Mouse (Mus musculus) kidney, adult 18-20 months (tissue): Measurements from ENCODE around the gene Olfr1020.

Source experiments
- DNase-seq: peaks from one replicate; pipeline ENCODE4 v3.0.0; 2021

Gene Olfr1020

DNA sequence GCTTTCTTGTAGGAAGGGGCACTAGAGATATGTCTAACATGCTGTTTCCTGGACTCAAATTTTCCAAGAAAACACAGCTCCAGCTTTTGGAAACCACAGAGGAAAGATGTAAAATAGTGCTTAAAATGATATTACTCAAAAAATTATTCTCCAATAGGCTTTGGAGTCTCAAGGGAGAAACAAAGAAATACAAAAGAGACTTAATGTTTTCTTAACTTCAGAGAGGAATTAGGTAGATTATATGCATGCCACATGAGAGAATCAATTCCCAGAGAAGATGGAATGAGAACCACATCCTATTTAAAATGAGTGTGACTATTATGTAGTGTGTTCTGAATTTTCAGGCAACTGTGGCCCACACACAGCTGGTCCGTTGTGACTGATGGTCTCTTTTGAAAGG lies at the start of gene Olfr1020:
TSS of gene Olfr1020 (plus strand) at position 301 of the 400 bp plus-strand sequence.
- DNase-seq, result no peak

DNA sequence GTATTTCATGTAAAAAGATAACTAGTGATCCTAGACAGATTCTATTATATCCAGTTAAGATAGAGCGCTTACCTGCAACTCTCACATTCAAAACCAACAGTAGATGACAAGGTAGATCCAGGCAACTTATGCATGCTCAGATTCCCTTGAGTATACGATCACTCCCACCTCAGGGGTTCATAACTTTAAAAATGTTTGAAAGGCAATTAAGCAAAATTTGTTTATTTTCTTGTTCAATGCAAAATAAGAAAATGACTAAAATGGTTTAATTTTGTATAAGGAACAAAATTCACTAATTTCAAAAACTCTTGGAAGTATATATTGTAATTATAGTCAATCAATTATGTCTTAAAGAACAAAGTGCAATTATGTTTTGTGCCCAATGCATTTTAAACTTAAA lies 44.4 kb upstream of the Olfr1020 start, which contains the start of gene Olfr1016:
TSS of gene Olfr1016 (minus strand) at position 101 of the 400 bp plus-strand sequence.
- DNase-seq, result no peak

DNA sequence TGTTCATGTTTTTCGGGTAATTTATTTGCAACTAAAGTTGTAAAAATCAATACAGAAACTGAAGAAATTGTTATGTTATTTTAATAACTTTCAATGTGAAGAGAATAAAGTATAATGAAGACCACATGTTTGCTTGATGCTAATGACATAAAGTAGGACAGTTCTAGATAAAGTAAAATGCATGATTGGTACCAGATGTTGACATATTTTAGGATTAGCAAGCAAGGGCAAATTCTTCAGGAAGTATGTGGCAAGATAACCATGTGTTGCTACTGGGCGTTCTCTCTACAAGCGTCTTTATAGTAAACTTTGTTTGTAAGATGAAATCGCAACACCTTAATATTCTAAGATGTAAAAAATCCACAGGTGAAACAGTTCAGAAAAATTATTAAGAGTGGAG lies 42.3 kb upstream of the Olfr1020 start:
- no peak for DNase-seq

DNA sequence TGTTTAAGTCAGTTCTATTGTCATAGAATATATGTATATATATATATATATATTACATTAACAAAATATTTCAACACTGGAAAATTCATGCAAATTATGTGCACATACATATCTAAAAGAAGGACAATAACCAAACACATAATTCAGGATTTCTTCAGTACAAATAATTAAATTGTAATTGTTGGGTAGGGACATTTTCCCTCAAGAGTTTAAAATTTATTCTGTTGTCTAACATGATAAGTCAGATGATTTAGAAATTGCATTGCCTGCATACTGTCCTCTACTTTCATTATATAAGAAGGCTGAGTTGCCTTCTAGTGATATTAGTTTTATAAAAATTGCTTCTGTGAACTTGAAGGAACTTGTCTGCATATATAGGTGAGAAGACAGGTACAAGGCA lies 28.7 kb upstream of the Olfr1020 start, which contains the start of gene Olfr1018:
TSS of gene Olfr1018 (plus strand) at position 301 of the 400 bp plus-strand sequence.
- DNase-seq, result no peak

DNA sequence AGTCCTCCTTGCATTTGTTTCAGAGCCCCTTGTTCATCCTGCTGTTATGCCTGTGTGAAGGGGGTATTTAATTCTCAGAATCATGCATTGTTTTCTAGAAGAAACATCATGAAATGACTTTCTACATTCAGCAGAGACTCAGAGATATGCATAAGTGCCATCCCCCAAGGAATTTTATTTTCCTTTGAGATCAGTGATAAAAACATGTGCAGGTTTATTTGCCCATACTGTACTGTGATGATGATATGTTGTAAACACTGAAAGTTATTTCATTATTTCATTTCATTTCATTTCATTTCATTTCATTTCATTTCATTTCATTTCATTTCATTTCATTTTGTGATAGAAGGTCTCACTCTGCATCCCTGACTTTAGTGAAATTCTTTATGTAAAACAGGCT lies 1.4 kb upstream of the Olfr1020 start, which contains the start of gene Olfr1019:
TSS of gene Olfr1019 (minus strand) at position 101 of the 400 bp plus-strand sequence.
- no peak for DNase-seq

DNA sequence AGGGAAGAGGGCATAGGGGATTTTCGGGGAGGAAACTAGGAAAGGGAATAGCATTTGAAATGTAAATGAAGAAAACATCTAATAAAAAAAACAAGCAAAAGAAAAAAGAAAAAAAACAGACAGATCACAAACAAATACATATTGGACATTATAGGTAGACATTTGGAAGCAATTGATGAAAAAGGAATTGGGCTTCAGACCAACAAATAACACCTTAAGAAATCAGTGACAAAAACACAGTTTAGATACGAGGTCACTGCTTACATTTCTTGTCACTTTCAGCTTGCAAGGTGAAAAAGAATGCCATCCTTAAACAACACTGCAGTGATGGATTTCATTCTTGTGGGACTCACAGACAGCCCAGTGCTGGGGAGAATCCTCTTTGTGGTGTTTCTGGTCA lies 21.5 kb downstream of the Olfr1020 start, which contains the start of gene Olfr1022:
TSS of gene Olfr1022 (plus strand) at position 301 of the 400 bp plus-strand sequence.
- DNase-seq, result no peak

DNA sequence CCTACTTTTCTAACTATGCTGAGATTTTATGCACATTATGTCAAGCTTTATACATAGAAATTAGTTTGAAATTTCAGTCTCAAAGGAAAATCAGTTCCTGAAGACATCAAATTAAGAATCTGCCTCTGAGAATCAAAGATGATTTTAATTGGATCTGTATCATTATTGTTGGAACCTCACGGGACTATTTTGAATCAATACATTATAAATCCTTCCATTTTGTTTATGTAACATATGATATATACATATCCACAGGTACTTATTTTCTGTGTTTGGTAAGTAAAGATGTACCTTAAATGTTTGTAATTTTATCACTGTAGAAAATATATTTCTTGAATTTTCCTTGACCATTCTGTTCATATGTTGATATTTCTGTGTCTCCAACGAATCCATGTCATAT lies 38.5 kb downstream of the Olfr1020 start, which contains the start of gene Olfr1023:
TSS of gene Olfr1023 (plus strand) at position 301 of the 400 bp plus-strand sequence.
- no peak for DNase-seq
